Mouse (Mus musculus) brain, embryonic 18.5 days (tissue): Measurements from ENCODE around the gene Wdr17.

Experiments used
- DNase-seq: peaks from one replicate; pipeline ENCODE4 v3.0.0-alpha.2; 2012; ENCODE audit warnings: low read depth, low spot score

Gene Wdr17

GRCm38 (mm10) chr8:54886987-54887785 lies at the start of gene Wdr17:
TSS of gene Wdr17 (minus strand) at chr8:54887184.
- DNase-seq: no peak

DNA sequence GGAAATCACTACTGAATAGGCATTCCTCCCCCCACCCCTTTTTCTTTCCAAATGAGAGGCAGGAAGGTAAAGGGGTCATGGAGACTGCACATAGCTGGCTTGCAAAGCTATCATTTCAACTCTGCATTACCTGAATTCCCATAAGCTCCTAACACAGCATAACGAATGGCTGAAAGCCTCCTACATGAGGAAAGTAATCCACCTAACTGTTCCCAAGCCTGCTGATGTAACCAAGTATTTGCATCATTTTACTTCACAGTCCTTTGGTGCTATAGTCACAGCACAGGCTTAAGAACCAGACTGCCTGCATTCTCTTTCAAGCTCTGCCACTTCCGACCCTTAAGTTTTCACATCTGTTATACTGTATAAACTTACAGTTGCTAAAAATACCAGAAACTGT lies 45.3 kb upstream of the Wdr17 start:
- no peak for DNase-seq

DNA sequence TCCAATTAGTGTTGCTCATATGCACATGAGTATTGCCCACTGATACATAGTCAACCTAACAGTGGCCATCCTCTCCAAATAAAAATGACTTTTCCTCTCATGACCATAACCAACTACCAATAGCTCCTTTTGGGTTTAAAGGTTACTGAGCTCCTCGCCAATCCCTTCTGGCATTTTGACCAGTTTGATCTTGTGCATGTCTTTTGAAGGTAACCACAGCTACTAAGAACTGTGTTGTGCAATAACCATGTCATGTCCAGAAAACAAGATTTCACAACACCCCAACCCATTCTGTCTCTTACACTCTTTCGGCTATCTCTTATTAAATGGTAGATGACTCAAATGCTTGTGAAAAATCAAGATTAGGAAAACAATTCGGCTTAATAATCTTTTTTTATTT lies 38.0 kb upstream of the Wdr17 start:
- DNase-seq: no peak

- peak; percentile 14 for DNase-seq
Observed at GRCm38 (mm10) chr8:54922160-54922855, 35.3 kb upstream of the Wdr17 start.

GRCm38 (mm10) chr8:54917710-54918109 lies 30.7 kb upstream of the Wdr17 start:
- DNase-seq: no peak

GRCm38 (mm10) chr8:54912891-54913290 lies 25.9 kb upstream of the Wdr17 start:
- DNase-seq: no peak

GRCm38 (mm10) chr8:54899444-54899843 lies 12.5 kb upstream of the Wdr17 start:
- no peak for DNase-seq

DNA sequence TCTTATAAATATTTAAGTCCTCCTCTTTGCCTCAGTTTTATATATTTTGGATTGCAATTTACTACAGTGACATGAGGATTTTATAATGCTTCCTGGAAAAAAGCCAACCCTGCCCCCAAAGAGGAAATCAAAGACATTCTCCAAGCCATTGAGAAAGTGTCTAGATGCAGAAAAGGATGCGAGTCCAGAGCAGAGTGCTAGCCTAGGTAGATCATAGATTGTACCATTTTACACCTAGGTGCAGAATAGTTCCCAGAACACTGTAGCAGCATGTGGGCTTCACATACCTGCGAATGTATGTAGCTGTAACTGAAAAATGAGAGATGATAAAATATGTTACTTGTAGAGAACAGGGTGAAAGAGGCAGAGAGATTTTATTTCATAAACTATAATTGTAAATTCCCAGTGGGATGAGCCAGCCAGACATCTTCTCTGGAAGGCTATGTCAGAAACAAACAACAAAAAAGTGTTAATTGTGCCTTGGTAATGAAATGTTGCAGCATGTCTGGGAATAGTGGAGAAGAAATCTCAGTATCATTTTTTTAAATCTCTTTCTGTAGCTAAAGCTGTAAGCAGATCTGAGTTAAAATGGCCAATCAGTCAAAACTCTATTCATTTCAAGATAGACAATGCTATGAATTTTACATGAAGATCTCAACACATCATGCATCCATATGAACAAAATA lies 7.8 kb upstream of the Wdr17 start:
- no peak for DNase-seq

- DNase-seq: no peak
Observed at GRCm38 (mm10) chr8:54894180-54894579, 7.2 kb upstream of the Wdr17 start.

DNA sequence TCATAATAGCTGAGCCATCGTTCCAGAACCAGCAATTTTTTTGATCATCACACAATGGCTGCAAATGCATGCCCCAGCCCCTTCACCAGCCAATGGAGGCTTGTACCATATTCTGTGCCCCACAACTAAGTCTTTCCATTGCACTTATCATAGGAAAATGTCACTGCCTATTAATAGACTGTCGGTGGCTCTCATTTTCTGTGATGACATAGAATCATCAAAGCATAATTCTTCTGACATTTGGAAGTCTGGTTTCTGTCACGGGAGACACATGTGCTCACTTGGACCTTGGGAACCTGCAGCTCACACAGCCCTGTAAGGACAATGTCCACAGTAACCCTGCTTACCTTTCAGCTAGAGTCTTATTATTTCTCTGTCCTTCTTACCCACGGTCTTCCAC lies 424 bp downstream of the Wdr17 start:
- no peak for DNase-seq

GRCm38 (mm10) chr8:54876458-54876857 lies 10.5 kb downstream of the Wdr17 start:
- no peak for DNase-seq

- DNase-seq: peak; percentile 54
Observed at GRCm38 (mm10) chr8:54864761-54865064, 22.3 kb downstream of the Wdr17 start.

DNA sequence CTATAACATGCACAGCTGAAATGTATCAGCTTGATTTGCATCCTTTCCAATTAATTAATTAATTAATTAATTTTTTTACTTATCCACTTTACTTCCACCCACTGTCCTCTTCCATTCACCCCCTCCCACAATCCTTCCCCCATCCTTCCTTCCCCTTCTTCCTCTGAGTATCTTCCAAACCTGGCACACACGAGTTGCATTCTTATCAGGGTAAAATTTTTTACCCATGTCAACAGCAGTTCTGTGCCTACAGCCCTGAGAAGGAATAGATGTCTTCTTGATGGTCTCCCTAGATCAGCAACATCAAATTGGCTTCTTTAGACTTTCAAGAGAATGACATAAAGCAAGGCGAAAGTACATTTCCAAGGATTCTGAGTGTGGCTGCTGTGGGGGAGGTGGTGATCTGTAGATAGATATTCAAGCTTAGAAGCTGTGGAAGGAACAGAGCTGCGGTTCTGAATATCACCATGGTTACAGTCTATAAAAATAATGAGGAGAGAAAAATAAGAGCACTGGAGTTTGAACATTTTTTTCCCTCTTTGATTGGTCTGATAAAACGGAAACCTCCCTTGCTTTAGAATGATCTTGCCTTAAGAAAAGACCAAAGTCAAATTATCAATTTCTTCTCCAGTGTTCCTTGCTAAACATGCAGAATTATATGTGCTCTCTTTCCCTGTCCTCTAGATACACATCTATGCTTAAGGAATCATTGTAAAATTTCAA lies 22.8 kb downstream of the Wdr17 start:
- peak; percentile 68 for DNase-seq

DNA sequence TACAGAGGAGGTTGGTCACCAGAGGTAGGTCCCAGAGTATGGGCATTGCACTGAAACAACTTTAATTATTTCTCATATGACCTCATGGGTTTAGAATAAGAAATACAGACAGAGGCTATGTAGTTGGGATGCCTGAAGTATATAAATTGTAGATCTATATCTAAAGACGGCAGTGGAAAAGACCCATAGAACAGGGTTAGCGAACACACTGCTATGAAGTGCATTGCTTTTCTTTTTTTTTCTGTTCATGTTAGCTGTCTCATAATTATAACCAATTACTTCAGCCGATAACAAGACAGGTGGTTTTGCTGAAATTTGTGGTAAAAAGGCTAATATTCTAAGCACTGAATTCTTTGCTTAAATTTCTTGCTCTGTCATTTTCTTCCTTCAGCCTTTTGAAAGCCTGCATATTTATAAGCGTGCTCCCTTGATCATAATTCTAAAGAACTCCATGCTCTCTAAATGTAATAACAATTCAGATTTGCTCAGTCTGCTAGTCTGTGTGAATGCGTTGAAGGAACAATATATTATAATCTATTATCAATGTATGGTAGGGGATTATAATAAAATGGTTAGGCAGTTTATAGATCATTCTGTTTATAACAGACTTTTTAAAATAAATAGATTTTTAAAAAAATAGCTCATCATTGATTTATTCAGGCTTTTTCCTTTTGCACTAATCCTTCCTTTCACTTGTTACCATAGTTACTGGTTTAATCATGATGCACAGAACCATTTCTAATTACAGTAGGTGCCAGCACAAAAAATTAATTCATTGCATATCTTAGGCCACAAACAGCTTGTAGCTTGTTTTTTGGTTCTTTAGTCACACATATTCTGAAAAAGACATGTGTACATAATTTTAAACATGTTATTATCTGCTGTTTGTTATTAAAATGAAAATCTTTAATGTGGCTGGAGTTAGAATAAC lies 50.7 kb downstream of the Wdr17 start:
- DNase-seq: peak; percentile 67

DNA sequence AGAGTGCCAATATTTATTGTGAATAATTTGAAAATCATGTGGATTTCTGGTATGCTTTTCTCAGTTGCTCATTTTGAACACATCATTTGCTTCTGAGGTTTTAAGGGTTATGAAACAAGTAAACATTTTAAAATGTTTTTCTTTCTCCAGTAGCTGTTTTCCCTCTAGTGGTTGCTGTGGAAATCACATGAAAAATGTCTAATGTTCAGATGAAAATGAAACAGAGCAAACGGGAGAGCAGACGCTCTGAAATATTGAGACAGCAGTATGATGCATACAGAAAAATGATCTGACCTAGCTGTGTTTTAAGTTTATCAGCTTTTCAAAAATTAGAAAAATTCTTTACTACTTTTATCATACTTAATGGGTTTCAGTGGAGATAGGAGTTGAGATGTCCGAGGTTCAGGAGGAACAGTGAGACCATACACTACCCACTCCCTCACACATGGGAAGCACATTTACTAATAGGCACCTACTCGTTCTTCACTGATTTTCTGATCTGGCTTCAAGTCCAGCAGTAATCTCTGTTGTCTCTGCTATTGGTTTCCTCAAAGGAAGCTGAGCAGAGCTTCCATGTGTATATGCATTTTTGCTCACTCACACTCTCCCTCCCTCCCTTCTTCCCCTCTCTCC lies 57.1 kb downstream of the Wdr17 start:
- peak; percentile 42 for DNase-seq

- DNase-seq: no peak
Observed at GRCm38 (mm10) chr8:54827974-54828373, 59.0 kb downstream of the Wdr17 start.

- DNase-seq: no peak
Observed at GRCm38 (mm10) chr8:54822956-54823355, 64.0 kb downstream of the Wdr17 start.

GRCm38 (mm10) chr8:54818651-54819050 lies 68.3 kb downstream of the Wdr17 start:
- no peak for DNase-seq

DNA sequence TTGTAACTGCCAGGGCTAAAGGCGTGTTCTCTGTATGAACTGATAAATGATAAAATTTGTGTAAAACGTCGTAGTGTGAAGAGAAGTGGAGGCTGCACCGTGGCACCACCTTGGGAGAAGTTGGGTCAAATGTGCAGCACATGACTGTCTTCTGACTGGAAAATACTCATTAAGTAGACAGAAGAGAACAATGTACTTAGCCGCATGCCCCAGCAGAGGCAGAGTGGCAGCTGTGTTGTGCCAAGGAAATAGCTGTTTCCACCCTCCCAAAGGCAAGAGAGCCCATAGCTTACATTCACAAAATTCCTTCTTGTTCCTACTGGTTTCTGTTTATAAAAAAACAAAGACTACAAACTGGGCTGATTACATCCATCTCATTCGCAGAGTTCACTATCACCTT lies 78.8 kb downstream of the Wdr17 start:
- DNase-seq: no peak

GRCm38 (mm10) chr8:54806173-54806572 lies 80.8 kb downstream of the Wdr17 start:
- DNase-seq: no peak

GRCm38 (mm10) chr8:54792699-54793061 lies 94.3 kb downstream of the Wdr17 start:
- no peak for DNase-seq
